Mouse (Mus musculus): Measurements from ENCODE around the gene Csf3.
"Not testable (repeated sequence)": the region's sequence is repeated elsewhere in the genome, so short reads cannot be mapped to it uniquely, and the experiment has no call there.

Gene Csf3

GRCm38 (mm10) chr11:98734020-98734419, 33.0 kb downstream of the Csf3 start:
- DNase-seq = no peak

- peak; percentile 46 for DNase-seq
Measured at GRCm38 (mm10) chr11:98735111-98735510, 34.0 kb downstream of the Csf3 start.

GRCm38 (mm10) chr11:98736176-98736575, 35.1 kb downstream of the Csf3 start:
- DNase-seq = no peak

GRCm38 (mm10) chr11:98737220-98737619, 36.2 kb downstream of the Csf3 start:
- DNase-seq = not testable (repeated sequence)

GRCm38 (mm10) chr11:98738428-98738911, 37.4 kb downstream of the Csf3 start:
- peak; percentile 62 for DNase-seq

GRCm38 (mm10) chr11:98738925-98739324, 37.9 kb downstream of the Csf3 start:
- DNase-seq = no peak

GRCm38 (mm10) chr11:98740026-98740392, 38.9 kb downstream of the Csf3 start:
- peak; percentile 50 for DNase-seq

- peak; percentile 76 for DNase-seq
Measured at GRCm38 (mm10) chr11:98740393-98741050, 39.5 kb downstream of the Csf3 start, which contains the start of gene Thra. Thra (plus strand) TSS chr11:98740638.

GRCm38 (mm10) chr11:98741051-98741620, 40.1 kb downstream of the Csf3 start:
- DNase-seq = peak; percentile 45

GRCm38 (mm10) chr11:98741622-98742396, 40.7 kb downstream of the Csf3 start:
- peak; percentile 84 for DNase-seq

GRCm38 (mm10) chr11:98742397-98743291, 41.6 kb downstream of the Csf3 start:
- peak; percentile 56 for DNase-seq

- DNase-seq = peak; percentile 51
Measured at GRCm38 (mm10) chr11:98743655-98744345, 42.7 kb downstream of the Csf3 start.

- no peak for DNase-seq
Measured at GRCm38 (mm10) chr11:98744456-98745019, 43.5 kb downstream of the Csf3 start.

GRCm38 (mm10) chr11:98745932-98746853, 45.1 kb downstream of the Csf3 start:
- no peak for DNase-seq

- DNase-seq = peak; percentile 92
Measured at GRCm38 (mm10) chr11:98746855-98747693, 46.0 kb downstream of the Csf3 start.

- DNase-seq = peak; percentile 46
Measured at GRCm38 (mm10) chr11:98747804-98748505, 46.9 kb downstream of the Csf3 start.

GRCm38 (mm10) chr11:98748506-98749416, 47.7 kb downstream of the Csf3 start:
- no peak for DNase-seq

- no peak for DNase-seq
Measured at GRCm38 (mm10) chr11:98749716-98750115, 48.7 kb downstream of the Csf3 start.
